Mouse (Mus musculus) E14TG2a.4 (cell line): ENCODE measurements around the gene Odf3b.

Experiments
- CTCF ChIP-seq: conservative IDR thresholded peaks from 2 replicates; pipeline ENCODE4 v1.5.1; 2014; ENCODE audit warnings: low read length
- NANOG ChIP-seq: IDR thresholded peaks from 2 replicates; pipeline ENCODE4 v1.6.1; 2014; ENCODE audit warnings: borderline replicate concordance, low read length, mixed read lengths
- POU5F1 ChIP-seq: IDR thresholded peaks from 2 replicates; pipeline ENCODE4 v1.6.1; 2014; ENCODE audit warnings: low read length, borderline replicate concordance

DNA sequence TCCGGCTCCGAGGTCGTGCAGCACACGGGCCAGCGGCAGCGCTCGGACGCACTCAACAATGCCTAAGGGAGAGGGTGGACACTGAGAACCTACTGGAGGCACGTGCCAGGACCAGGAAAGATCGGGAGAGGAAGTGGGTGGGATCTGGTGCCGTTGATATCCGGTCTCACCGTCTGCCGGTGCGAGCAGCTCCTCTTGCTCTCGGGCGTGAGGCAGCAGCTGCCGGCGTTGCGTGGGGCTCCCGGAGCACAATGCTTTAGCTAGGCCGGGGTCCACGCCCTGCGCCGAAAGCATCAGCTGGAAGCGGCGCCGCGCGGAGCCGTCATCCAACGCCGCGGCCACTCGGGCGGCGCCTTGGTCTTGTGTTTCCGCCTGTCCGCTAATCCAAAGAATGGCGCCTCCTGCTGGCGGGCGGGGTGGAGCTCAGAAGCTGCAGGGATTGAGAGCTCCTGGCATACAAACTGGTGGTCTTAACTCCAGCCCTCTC is 5.3 kb downstream of the Odf3b start, which contains the start of gene Sco2:
- TF ChIP-seq CTCF = peak; percentile 54
- TF ChIP-seq POU5F1 = no peak
- no peak for TF ChIP-seq NANOG
